Mouse (Mus musculus) ES-E14 (cell line): ENCODE results near the gene Gpr37l1.

ENCODE experiments used
- CHD2 ChIP-seq: IDR thresholded peaks from 2 replicates; pipeline ENCODE4 v1.6.1; 2014; ENCODE audit warnings: mild to moderate bottlenecking, low read depth, low read length, inconsistent platforms
- MAFK ChIP-seq: IDR thresholded peaks from 2 replicates; pipeline ENCODE4 v1.6.1; 2014; ENCODE audit warnings: mild to moderate bottlenecking, low read depth, low read length, inconsistent platforms; ENCODE audit not compliant: insufficient read depth
- ZC3H11A ChIP-seq: IDR thresholded peaks from 2 replicates; pipeline ENCODE4 v1.6.1; 2012; ENCODE audit warnings: low read depth, mild to moderate bottlenecking, inconsistent platforms, low read length, borderline replicate concordance
- ZNF384 ChIP-seq: IDR thresholded peaks from 2 replicates; pipeline ENCODE4 v1.6.1; 2012; ENCODE audit warnings: low read depth, low read length, inconsistent platforms

- TF ChIP-seq MAFK (no peak), ZNF384 (no peak), CHD2 (no peak), ZC3H11A (no peak)
Measured at GRCm38 (mm10) chr1:135139906-135140305, 27.6 kb downstream of the Gpr37l1 start.
